Mouse (Mus musculus) pancreas, adult 10 weeks (tissue): Measurements from ENCODE around the gene Ntf3. TPM values are rescaled to one million over a fixed set of nuclear protein-coding genes. Genes with fewer than 3 reads are reported as not detected.

ENCODE experiments used
- polyA plus RNA-seq: library from polyadenylated mRNA; stranded (reverse); fragments of 350-450 nt; fragmentation: Illumina TruSeq; extraction: RNeasy Lipid Tissue Mini Kit (QIAGEN cat#74804); gene quantifications from one replicate; pipeline ENCODE4 v1.2.3, GENCODE M21; 2015; ENCODE audit warnings: low read depth, low replicate concordance; ENCODE audit not compliant: insufficient read depth

Ntf3 gene
- 2.8 TPM for polyA plus RNA-seq

GRCm38 (mm10) chr6:126166548-126167207 lies at the start of gene Ntf3:
Gene Ntf3, minus strand, starts transcription at chr6:126166910.

